Mouse (Mus musculus) granulocyte monocyte progenitor cell, adult 5-6 weeks (primary cell): ENCODE data around the gene Tspan33. TPM values are rescaled to one million over a fixed set of nuclear protein-coding genes. Genes with fewer than 3 reads are reported as not detected.

ENCODE experiments used
- ATAC-seq: replicated peaks from 2 replicates; pipeline ENCODE4 v1.8.0; 2016; ENCODE audit warnings: mild to moderate bottlenecking, moderate TSS enrichment, inconsistent platforms; ENCODE audit not compliant: poor library complexity, severe bottlenecking
- total RNA-seq, 2 experiments: library from RNA; stranded (forward) in 1 of 2; stranded (reverse) in 1 of 2; fragments of 200-712, 200-1000 nt in 1 of 2; fragments of >200 nt in 1 of 2; fragmentation: Nextera tagmentation in 1 of 2; gene quantifications; 2 replicates each; pipeline ENCODE4 v1.2.3; 2014 to 2017

Gene Tspan33
- total RNA-seq, 2 experiments from 2014 or later, result 0.24 to 1.5 TPM

- ATAC-seq, result no peak
Observed at GRCm38 (mm10) chr6:29697139-29697538, 3.1 kb downstream of the Tspan33 start.

- no peak for ATAC-seq
Observed at GRCm38 (mm10) chr6:29697548-29697947, 3.5 kb downstream of the Tspan33 start.

GRCm38 (mm10) chr6:29699085-29699745, 5.2 kb downstream of the Tspan33 start:
- ATAC-seq, result no peak

GRCm38 (mm10) chr6:29701051-29701450, 7.0 kb downstream of the Tspan33 start:
- ATAC-seq, result no peak; the same call in 1 of the 2 replicates

GRCm38 (mm10) chr6:29702126-29702525, 8.1 kb downstream of the Tspan33 start:
- ATAC-seq, result no peak

GRCm38 (mm10) chr6:29704143-29704542, 10.1 kb downstream of the Tspan33 start:
- no peak for ATAC-seq

GRCm38 (mm10) chr6:29707902-29708301, 13.9 kb downstream of the Tspan33 start:
- ATAC-seq, result no peak

GRCm38 (mm10) chr6:29711318-29711717, 17.3 kb downstream of the Tspan33 start:
- no peak for ATAC-seq

GRCm38 (mm10) chr6:29712011-29712584, 18.1 kb downstream of the Tspan33 start:
- ATAC-seq, result peak; percentile 62

- ATAC-seq, result no peak
Observed at GRCm38 (mm10) chr6:29716624-29717365, 22.8 kb downstream of the Tspan33 start.

GRCm38 (mm10) chr6:29717541-29717940, 23.5 kb downstream of the Tspan33 start:
- no peak for ATAC-seq

- ATAC-seq, result no peak
Observed at GRCm38 (mm10) chr6:29717952-29718521, 24.0 kb downstream of the Tspan33 start.

- ATAC-seq, result peak; percentile 70
Observed at GRCm38 (mm10) chr6:29718894-29719329, 24.9 kb downstream of the Tspan33 start.

- no peak for ATAC-seq
Observed at GRCm38 (mm10) chr6:29721890-29722289, 27.9 kb downstream of the Tspan33 start.

- ATAC-seq, result no peak
Observed at GRCm38 (mm10) chr6:29726576-29727200, 32.7 kb downstream of the Tspan33 start.

- no peak for ATAC-seq
Observed at GRCm38 (mm10) chr6:29728035-29728434, 34.0 kb downstream of the Tspan33 start.

GRCm38 (mm10) chr6:29729491-29729890, 35.5 kb downstream of the Tspan33 start:
- peak; percentile 96 for ATAC-seq

GRCm38 (mm10) chr6:29735336-29735688, 41.3 kb downstream of the Tspan33 start, which contains the start of gene Smo:
TSS of gene Smo (plus strand) at chr6:29735503.
- peak; percentile 63 for ATAC-seq

- ATAC-seq, result peak; percentile 86
Observed at GRCm38 (mm10) chr6:29735689-29736451, 41.8 kb downstream of the Tspan33 start.
